In genomic region chr17:84272557-84273261, GRCm38 (mm10) we compare ENCODE assay signal across 8 mouse cellular contexts.
DNase-seq lines count a peak whose midpoint lies in the region; ATAC-seq and TF ChIP-seq lines count a peak whose summit lies in the region.

No protein-coding gene starts in this region.

- TF ChIP-seq CTCF in Patski (IDR thresholded peaks at IDR 0.05): no peak

- H3K36me3 ChIP-seq in embryonic facial prominence, embryonic 15.5 days: no peaks in the 10 kb centered on the region
- peaks cover 29% of the 10 kb centered on the region for H3K36me3 ChIP-seq in limb, embryonic 10.5 days
- H3K36me3 ChIP-seq in midbrain, embryonic 13.5 days: peaks cover 5% of the 10 kb centered on the region; the same call in 1 of the 2 replicates

- ATAC-seq in Patski: peak; percentile 78
- peak; percentile 67 for ATAC-seq in embryonic facial prominence, embryonic 15.5 days (ENCODE audit: insufficient number of reproducible peaks, low FRiP score, low TSS enrichment, low read depth)
- ATAC-seq in midbrain, embryonic 13.5 days: no peak

- peaks cover 24% of the 10 kb centered on the region for H3K4me1 ChIP-seq in embryonic facial prominence, embryonic 15.5 days
- peaks cover 26% of the 10 kb centered on the region for H3K4me1 ChIP-seq in limb, embryonic 10.5 days
- 0 out of 2 replicates have a peak, but pooled peaks cover 7% of the 10 kb centered on the region for H3K4me1 ChIP-seq in midbrain, embryonic 13.5 days (replicated peaks)

- H3K9ac ChIP-seq in embryonic facial prominence, embryonic 15.5 days: no peak overlapping the region
- H3K9ac ChIP-seq in midbrain, embryonic 13.5 days (replicated peaks): no peak overlapping the region

- 39% methylated on average over 5 of the region's 5 CpGs for WGBS in embryonic facial prominence, embryonic 15.5 days
- WGBS in limb, embryonic 10.5 days: 87% methylated on average over 5 of the region's 5 CpGs
- WGBS in midbrain, embryonic 13.5 days: 80% methylated on average over 5 of the region's 5 CpGs

- CTCF ChIA-PET in Patski (lab: Charles Lee): interaction anchor here (1.4 to 1.7 kb wide), 2 partner anchors 11 to 13 kb away, joined by 5 to 7 read pairs; no protein-coding TSS in a partner anchor

- DNase-seq in kidney, postnatal 14 days: peak; percentile 57
- no peak for DNase-seq in kidney, adult 8-10 months
- DNase-seq in Patski (ENCODE audit: low read depth, low spot score): peak; percentile 83
- DNase-seq in limb, embryonic 10.5 days (ENCODE audit: low spot score): no peak
- peak; percentile 21 for DNase-seq in thymus, postnatal 4 days
- DNase-seq in gastrocnemius, postnatal 10 days: no peak

- no peak overlapping the region for H3K4me2 ChIP-seq in embryonic facial prominence, embryonic 15.5 days (replicated peaks)
- H3K4me2 ChIP-seq in midbrain, embryonic 13.5 days (replicated peaks): no peak overlapping the region

- H3K27ac ChIP-seq in embryonic facial prominence, embryonic 15.5 days (replicated peaks): peak overlapping the region; percentile 72
- H3K27ac ChIP-seq in limb, embryonic 10.5 days: 0 out of 2 replicates have a peak overlapping the region, but pooled peaks have one; percentile 79
- no peak overlapping the region for H3K27ac ChIP-seq in midbrain, embryonic 13.5 days

- no peaks in the 10 kb centered on the region for H3K9me3 ChIP-seq in embryonic facial prominence, embryonic 15.5 days (replicated peaks)
- H3K9me3 ChIP-seq in limb, embryonic 10.5 days (replicated peaks): no peaks in the 10 kb centered on the region
- H3K9me3 ChIP-seq in midbrain, embryonic 13.5 days: no peaks in the 10 kb centered on the region

- no peaks in the 10 kb centered on the region for H3K27me3 ChIP-seq in Patski
- no peaks in the 10 kb centered on the region for H3K27me3 ChIP-seq in embryonic facial prominence, embryonic 15.5 days
- no peaks in the 10 kb centered on the region for H3K27me3 ChIP-seq in limb, embryonic 10.5 days (ENCODE audit: low read depth, poor library complexity, severe bottlenecking)
- H3K27me3 ChIP-seq in midbrain, embryonic 13.5 days: no peaks in the 10 kb centered on the region

- POLR2A ChIA-PET in Patski (lab: Charles Lee): interaction anchor here (1.1 kb wide), 1 partner anchor 15 kb away, joined by 3 read pairs; no protein-coding TSS in a partner anchor

- no peak overlapping the region for H3K4me3 ChIP-seq in embryonic facial prominence, embryonic 15.5 days (replicated peaks)
- no peak overlapping the region for H3K4me3 ChIP-seq in limb, embryonic 10.5 days
- no peak overlapping the region for H3K4me3 ChIP-seq in midbrain, embryonic 13.5 days (replicated peaks)

- in situ Hi-C loops in Patski (cut with MboI; ENCODE audit: low pct_unique_long_range_greater_than_20kb): no loop called here

Comparison
In these comparisons a context has a peak if more than half of its experiments do, and no peak if none do; other contexts are left out.
1. DNase-seq: peak in kidney, postnatal 14 days (single experiment), Patski (single experiment) and thymus, postnatal 4 days (single experiment); none in kidney, adult 8-10 months (0 of 2), limb, embryonic 10.5 days (single experiment) and gastrocnemius, postnatal 10 days (single experiment).